Mouse (Mus musculus): ENCODE data around the gene Myof.

DNA sequence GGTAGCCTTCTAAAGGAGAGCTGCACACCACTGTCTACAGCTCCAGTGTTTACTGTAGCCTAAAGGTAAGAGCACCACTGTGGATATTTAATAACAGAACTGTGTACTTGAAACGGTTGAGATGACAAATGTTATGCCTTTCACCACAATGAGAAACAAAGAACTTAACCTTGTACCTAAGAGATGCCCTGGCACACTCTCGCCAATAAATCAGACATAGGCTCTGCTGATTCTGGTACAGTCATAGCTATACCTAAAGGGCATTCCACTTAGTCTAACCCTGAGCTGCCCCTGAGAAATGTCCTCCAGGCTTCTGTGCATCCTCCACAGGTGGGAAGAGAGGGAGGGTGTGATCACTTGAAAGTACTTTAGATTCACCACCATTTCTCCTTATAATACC, 8.7 kb downstream of the Myof start:
- no peak for TF ChIP-seq CTCF (IDR thresholded peaks at IDR 0.05; ENCODE audit: borderline replicate concordance, control insufficient read depth, extremely low read depth, insufficient read depth, low read length, poor library complexity)
- TF ChIP-seq POLR2A (IDR thresholded peaks at IDR 0.05; ENCODE audit: control insufficient read depth, extremely low read depth, insufficient read depth, low read length, poor library complexity): no peak
